Mouse (Mus musculus) left cerebral cortex, adult 9 months (tissue): ENCODE data around the gene Ghrl.
"Not testable (repeated sequence)": the region's sequence is repeated elsewhere in the genome, so short reads cannot be mapped to it uniquely, and the experiment has no call there.

Experiments used
- DNase-seq, 2 experiments: peaks; one replicate each; pipeline ENCODE4 v3.0.0; 2022; ENCODE audit warnings: low spot score in 2 of 2

Ghrl gene

DNA sequence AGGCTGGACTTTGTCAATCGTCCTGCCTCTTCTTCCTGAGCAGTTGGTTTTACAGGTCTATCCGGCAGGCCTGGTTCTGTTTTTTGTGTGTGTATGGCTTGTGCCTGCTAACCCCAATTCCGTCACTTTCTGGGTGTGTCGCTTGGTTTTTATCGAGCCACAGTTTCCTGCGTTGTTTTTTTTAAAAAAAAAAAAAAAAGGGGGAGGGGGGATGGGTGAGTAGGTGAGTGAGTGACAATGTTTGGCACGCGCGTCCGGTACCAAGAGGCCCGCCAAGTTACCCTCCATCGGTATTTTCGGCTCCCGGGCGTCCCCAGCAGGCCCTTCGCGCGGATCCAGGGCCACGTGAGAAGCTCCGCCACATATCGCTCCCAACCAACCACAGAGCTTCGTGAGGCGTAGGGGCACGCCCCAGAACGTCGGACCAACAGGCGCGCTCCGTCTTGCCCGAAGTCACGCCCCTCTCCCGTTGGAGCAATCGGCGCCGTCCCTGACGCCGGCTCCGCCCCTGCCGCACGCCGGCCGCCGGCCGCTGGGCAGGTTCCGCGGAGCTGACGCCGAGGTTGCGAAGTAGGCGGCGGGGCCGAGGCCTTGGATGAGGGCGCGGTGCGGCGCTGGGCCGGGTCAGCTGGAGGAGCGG lies 23.0 kb downstream of the Ghrl start, which contains the start of gene Tatdn2:
Gene Tatdn2 (plus strand): TSS at position 469 of the 640 bp plus-strand sequence.
- DNase-seq, result peak; percentile 96 to 97

DNA sequence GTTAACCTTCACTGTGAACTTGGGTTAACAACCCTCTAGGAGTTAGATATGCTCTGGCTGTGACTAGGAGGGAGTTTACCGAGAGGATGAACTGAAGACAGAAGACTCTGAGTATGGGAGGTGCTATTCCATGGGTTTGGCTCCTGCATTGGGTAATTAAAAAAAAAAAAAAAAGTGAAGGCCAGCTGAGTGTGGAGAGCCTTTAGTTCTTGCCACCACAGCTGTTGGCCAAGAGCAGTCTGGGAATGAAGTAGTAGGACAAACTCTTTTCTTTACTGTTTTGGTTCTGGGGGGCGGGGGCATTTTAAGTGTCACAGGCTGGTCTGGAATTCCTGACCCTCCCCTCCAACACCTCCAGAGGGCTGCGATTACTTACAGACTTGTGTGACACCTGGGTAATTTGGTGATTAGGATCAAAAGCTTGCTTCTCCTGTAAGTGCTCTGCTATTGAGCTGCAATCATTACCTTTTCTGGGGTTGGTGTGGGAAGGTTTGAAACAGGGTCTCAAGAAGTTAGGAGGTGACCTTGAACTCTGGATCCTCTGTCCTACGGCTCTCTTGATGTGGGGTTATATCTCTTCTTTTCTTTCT lies 23.8 kb downstream of the Ghrl start:
- DNase-seq, result no peak

DNA sequence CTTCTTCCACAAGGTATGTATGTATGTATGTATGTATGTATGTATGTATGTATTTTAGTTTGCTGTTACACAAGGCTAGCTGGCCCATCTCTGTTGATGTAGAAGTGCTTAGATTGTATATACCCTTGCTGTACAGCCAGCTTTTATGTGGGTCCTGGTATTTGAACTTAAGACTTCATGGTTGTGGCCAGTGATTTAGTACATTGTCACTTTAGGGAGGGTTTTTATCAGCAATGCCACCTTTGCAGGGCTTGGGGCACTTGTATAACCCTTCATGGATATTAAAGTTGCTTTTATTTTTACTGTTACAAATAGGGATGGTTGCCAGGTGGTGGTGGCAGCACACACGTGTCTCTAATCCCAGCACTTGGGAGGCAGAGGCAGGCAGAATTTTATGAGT lies 24.5 kb downstream of the Ghrl start:
- no peak for DNase-seq

DNA sequence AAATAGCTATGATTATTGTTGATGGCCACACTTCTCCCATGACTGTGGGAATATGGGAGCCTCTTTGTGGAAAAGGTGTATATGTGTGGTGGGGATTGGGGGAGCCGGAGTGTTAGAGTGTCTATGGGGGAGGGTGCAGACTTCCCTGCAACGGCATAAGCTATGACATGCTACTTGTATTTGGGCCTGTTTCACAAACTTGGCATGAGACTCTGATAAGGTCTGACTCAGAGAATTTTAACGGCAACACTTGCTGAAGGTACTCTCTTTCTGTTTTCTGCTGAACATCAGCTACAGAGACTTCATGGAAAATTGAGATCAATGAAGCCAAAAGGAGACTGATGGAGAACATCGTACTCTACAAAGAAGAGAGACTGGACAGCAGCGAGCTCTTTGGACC lies 26.3 kb downstream of the Ghrl start:
- no peak for DNase-seq

DNA sequence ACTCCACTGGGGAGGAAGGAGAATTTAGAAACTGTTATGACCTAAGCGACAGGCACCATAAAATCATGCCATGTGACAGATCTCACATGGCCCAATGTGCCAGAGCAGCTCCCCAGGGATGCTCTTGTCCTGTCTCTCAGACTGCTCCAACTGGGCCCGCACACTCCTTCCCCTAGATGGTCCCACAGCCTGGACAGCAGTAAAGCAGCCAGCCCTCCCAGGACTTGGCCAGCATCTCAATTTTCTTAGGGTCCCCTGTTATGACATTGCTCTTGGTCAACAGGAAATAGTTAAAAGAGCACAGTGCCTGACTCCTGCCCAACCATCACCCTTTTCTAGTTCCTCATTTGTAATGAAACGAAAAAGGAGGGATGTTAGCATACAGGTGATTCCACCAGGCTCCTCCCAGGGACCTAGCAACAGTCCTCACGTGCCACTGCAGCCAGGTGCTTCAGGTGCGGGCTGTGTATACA lies 27.0 kb downstream of the Ghrl start:
- DNase-seq, result no peak

DNA sequence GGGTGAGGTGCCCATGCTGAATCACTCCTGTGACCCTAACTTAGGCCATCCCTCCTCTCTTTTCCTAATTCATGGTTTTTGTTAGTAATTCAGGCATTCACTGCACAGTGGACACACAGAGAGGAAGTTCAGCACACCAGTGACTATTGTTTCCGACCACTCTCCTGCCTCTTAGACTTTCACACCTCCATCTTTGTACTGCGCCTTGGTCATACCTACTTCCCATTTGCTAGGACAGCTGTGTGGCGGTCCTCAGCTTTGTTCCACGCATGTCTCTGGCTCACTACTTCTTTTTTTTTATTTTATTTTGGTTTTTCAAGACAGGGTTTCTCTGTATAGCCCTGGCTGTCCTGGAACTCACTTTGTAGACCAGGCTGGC lies 28.6 kb downstream of the Ghrl start:
- no peak for DNase-seq

DNA sequence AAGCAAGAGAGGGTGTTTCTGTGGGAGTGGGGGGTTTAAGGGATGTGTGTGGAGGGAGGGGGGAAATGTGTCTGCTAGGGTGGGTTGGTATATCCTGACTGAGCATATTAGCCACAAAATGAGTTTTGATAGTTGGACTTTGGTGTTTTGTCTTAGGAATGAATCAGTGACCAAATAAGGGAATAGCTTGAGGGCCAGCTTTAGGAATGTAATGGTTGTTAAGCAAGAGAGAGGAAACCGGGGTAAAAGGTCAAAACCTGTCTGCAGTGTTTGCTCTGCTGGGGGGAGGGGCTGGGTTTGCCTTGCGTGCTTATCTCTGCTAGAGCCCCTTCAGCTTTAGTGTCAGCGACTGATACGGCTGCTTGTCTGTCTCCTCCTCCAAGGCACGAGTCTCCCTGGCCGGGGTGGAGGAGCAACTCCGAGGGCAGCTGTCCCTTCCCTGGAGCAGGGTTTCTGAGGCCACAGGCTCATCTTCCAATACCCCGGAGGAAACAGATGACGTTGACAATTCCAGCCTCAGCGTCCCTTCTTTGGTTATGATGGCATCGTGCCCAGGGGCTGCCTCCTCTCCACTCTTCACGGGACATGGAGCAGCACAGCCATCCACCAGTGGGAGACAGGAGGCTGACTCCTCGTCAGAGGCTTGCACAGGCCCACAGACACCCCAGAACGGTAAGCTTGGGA lies 29.1 kb downstream of the Ghrl start:
- DNase-seq, result no peak

DNA sequence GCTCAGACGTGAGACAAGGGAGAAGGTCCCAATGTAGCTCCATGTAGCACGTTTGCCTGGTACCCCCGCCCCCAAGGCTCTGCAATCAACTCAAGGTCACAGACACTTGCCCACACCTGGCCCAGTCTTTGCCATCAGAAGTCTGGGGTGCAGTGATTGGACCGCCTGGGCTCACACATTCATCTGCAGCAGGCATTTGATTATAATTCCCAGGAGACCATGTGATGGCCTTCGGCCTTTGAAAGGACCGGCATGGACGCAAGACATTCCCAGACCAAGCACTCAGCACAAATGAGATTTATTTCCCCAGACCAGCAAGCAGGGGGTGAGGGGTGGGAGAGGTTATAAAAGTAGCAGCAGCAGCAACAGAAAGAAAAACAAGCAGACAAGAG lies 29.7 kb downstream of the Ghrl start:
- no peak for DNase-seq

DNA sequence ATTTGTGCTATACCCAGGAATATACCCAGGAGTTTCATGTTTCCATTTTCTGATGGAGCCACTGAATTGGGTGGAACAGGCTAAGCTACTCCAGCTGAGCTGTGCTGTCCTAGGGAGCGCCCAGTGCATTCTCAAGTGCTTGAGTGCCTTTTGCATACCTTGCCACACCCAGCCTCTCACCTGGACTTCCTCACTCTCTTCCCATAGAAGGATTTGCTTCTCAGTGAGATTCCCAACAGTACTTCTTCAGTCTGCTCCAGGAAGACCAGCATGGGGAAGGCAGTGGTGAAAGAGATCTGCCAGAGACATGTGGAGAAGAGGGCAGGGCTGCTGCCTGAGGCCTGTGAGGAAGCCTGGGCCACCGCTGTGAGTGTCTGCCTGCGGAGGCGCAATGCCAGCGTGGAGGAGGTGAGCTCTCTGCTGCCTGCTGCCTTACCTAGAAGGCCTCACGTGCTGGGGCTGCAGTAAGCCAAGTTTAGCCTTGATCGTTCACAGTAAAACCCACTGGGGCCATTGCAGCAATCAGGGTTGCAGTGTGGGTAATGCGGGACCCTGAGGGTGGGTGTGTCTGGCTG lies 33.0 kb downstream of the Ghrl start:
- DNase-seq, result no peak

DNA sequence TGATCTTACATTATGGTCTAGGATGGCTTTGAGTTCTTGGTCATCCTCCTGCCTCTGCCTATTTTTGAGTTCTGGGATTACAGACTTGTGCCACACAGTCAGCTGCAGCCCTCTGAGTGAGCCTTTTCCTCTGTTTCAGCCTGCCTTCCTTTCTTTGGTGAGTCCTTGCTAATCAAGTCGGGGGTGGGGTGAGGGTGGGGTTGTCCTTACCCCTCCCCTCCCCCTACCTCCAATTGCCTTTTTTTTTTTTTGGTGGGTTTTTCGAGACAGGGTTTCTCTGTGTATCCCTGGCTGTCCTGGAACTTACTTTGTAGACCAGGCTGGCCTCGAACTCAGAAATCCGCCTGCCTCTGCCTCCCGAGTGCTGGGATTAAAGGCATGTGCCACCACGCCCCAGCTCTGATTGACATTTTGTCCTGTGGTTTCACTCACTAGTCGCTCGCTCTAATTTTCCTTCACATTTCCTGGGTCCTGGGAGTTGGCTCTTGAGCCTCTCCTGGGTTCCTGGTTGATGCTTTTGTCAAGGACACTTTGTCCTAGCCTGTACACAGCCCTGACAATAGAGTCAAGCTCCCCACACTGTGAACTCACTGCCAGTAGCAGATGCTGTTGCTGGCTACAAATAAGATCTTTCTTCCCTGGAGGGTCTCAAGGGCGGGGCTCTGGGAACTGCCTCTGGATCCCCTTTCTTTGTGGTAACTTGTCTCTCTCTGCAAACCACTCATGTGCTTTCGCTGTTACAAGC lies 36.4 kb downstream of the Ghrl start:
- no peak for DNase-seq

DNA sequence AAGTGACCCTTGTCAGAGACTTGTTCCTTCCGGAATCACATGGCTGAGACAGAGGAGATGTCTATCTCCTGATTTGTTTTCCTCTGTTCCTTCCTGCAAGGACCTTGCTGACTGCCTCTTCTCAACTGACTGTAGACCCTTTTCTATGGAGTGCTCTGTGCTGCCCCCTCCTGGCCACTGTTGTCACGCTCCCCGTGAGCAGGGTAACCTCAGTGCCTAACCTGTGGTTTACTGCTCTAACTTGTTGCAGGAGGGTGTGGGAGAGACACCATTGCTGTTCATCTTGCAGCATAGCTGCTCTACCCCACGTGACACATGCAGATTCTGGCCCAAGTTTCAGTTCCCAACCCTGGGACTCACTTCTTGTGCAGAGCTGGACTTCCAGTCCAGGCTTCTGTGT lies 38.4 kb downstream of the Ghrl start:
- DNase-seq, result peak in 1 of 2 experiments; percentile 91

DNA sequence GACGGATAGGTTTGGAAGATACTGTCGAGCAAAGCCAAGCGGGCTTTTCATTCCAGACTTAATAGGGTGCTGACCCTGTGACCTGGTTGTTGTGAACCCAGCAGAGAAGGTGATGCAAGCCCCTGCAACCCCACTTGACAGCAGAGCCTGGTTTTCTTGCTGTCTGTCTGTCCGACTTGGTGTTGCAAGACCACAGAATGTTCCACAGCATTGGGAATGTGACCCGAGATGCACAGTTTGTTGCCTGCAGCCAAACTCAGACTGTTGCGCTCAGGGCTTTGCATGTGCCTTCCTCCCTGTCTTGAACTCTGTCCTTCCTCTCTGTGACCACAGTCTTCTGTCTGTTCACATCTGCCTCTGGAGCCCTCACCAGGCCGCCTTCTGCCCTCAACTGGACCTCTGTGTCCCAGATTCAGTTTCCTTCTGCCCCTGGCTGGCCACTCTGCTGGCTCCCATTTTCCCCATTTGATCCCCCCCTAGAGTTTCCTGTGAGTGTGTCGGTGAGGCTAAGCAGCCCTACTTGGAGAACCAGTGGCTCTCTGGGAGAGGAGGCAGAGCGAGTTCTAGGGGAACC lies 39.6 kb downstream of the Ghrl start:
- DNase-seq, result no peak

DNA sequence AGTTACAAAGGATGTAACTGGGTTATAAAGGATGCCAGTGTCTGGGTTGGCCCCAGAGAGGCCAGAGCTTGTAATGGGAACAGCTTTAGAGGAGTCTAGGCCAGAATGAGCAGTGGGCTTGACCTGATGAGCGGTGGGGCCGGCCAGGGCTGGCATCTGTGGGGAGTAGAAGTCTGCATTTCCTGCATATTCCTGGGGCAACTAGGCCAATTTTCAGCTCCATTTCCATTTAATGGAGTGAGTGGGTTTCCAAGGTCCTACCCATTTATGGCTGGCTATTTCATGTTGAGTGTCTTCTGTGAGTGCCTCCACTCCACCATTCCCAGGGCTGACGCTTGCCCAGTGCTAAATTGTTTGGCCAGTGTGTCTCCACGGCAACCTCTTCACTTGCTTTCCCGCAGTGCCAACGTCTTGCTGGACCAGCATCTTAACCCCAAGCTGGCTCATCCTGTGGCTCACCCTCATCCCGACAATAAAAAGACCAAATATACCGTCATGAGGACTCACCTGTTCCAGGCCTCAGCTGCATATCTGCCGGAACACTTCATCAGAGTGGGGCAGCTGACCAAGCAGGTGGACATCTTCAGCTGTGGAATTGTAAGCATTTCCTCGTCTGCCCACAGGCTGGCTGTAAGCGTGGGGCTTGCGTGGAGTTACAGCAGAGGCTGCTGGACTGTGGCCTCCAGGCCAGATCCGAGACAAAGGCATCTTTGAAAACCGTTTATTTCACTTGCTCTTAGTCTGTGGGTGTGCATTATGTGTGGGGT lies 41.3 kb downstream of the Ghrl start:
- no peak for DNase-seq

DNA sequence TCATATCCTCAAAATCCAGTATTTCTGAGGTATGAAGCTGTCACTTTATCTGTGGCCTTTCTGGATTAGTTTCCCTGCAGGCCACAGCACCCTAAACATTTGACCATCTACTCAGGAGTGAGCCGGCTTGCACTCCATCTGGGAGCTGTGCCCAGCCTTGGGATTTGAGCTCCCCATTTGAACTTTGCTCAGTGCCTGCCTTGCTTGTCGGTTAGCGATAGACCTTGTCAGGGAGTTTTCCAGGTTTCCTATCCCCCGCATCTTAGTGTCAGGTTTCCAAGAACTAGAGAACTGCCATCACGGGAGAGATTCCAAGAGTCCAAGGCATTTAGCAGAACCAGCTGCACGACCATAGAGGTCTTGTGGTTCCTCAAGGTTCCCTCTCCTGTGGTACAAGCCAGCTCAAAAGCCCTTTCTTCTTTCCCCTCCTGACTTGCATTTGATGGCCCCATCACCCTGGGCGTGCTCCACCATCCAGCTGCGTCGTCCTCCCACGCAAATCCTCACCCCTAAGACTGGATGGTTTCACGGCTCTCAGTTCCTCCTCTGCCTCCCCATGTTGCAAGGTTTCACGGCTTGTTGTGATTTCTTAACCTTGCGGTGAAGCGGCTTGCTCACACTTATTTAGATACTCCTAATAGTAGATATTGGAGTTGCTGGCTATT lies 42.5 kb downstream of the Ghrl start:
- DNase-seq, result peak in 1 of 2 experiments; percentile 36

DNA sequence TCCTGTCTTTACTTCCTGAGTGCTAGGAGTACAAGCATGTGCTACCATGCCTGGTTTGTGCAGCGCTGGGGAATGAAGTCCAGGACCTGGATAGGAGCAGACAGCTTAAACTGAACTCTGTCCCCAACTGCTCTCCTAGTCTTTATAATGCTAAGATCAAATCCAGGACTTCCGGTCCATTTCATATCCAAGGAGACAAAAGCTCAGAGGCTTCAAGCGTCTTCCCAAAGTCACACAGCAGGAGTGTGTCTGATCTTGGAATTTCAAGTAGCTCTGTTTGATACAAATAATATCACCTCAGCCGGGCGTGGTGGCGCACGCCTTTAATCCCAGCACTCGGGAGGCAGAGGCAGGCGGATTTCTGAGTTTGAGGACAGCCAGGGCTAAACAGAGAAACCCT lies 43.7 kb downstream of the Ghrl start:
- no peak for DNase-seq

DNA sequence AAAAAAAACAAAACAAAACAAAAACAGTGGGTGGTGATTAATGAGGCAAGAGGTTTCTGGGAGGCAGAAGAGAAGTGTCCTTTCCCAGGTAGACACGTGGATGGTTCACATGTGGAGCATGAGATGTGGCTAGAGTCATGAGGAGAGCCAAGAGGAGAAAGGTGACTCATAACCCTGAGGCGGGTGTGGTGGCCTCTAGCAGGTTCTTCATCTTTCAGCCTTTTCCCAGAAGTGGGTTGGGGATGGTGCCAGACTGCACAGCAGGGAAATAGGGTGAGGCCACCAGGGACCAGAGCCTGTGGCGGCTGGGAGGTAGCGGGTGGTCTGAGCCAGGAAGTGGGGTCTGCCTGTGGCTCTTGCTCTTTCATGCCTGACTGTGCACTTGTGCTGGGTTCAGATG lies 44.4 kb downstream of the Ghrl start:
- DNase-seq, result no peak

DNA sequence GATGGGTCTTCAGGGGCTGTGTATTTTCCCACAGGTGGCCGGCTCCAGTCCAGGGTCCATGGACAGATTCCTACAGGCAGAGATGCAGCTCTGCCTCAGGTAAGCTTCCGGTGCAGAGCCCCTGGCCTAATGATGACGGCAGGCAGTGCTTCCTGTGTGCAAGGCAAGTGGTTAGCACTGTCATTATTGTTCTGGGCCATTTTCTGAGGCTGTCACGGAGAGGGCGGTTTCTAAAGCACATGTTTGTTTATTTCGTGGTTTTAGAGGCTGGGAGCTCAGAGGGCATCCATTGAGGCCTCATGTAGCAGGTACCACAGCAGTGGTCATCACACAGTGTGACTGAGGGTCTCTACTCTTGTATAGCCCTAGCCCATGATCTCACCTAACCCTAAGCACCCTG lies 46.7 kb downstream of the Ghrl start:
- DNase-seq, result no peak

DNA sequence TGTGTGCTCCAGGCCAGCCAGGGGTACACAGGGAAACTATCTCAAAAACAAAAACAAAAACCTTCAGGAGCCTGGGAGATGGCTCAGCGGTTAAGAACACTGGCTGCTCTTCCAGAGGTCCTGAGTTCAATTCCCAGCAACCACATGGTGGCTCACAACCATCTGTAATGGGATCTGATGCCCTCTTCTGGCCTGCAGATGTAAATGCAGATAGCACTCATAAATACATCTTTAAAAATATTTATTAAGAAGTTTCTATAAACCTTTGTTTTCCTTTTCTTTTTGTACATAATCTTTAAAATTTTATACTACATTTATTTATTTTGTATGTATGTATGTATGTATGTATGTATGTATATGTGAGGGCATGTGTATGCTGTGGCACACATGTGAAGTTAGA lies 47.7 kb downstream of the Ghrl start:
- not testable (repeated sequence) for DNase-seq

DNA sequence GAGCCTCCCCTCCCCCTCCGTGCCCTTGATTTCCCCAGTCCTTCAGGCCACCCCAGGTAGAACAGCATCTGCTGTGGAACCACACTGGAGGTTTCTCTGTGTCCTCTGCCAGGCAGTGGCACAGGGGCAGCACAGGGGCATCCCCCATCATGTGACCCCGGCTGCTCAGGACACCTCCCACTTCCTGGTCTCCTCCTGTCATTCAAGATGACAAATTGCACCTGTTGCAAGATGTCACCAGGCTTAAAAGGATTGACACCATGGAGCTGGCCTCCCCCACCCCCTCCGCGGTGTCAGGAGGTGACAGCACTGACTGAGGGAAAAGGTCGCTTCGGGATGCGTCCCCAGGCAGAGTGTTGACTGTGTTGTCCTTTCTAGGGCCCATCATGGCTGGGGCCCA lies 49.9 kb downstream of the Ghrl start:
- no peak for DNase-seq
